Mouse (Mus musculus) liver, embryonic 11.5 days (tissue): Measurements from ENCODE around the gene Gucy2d. TPM values are rescaled to one million over a fixed set of nuclear protein-coding genes. Genes with fewer than 3 reads are reported as not detected.

Experiments
- ATAC-seq: fragments of 200-750 bp; cut with Nextera tagmentation; replicated peaks from 2 replicates; pipeline ENCODE4 v1.8.0; 2017; ENCODE audit warnings: moderate number of reproducible peaks, mild to moderate bottlenecking, moderate TSS enrichment, moderate library complexity; ENCODE audit not compliant: low FRiP score
- DNase-seq: peaks from one replicate; pipeline ENCODE4 v3.0.0-alpha.2; 2017; ENCODE audit warnings: low spot score
- H3K27ac ChIP-seq: fragments of 300-500 bp; sonication (generic); 2 replicates; pipeline ENCODE4 v1.5.1; 2014; ENCODE audit warnings: mild to moderate bottlenecking, low read depth, low read length, control low read depth
- H3K27me3 ChIP-seq: fragments of 300-500 bp; sonication (generic); replicated peaks from 2 replicates; pipeline ENCODE4 v1.6.1; 2014; ENCODE audit warnings: low read length, mixed read lengths; ENCODE audit not compliant: control insufficient read depth, insufficient read depth
- H3K36me3 ChIP-seq: fragments of 300-500 bp; sonication (generic); 2 replicates; pipeline ENCODE4 v1.6.1; 2014; ENCODE audit warnings: mild to moderate bottlenecking, low read length, moderate library complexity, mixed read lengths; ENCODE audit not compliant: control insufficient read depth, insufficient read depth
- H3K4me1 ChIP-seq: fragments of 300-500 bp; sonication (generic); replicated peaks from 2 replicates; pipeline ENCODE4 v1.6.1; 2014; ENCODE audit warnings: low read length, mixed read lengths; ENCODE audit not compliant: control insufficient read depth, insufficient read depth
- H3K4me2 ChIP-seq: fragments of 300-500 bp; sonication (generic); 2 replicates; pipeline ENCODE4 v1.6.1; 2014; ENCODE audit warnings: mild to moderate bottlenecking, control low read depth, moderate library complexity
- H3K4me3 ChIP-seq: fragments of 300-500 bp; sonication (generic); 2 replicates; pipeline ENCODE4 v1.5.1; 2014; ENCODE audit warnings: low read depth, low read length, control low read depth
- H3K9ac ChIP-seq: fragments of 300-500 bp; sonication (generic); 2 replicates; pipeline ENCODE4 v1.6.1; 2014; ENCODE audit warnings: low read depth, low read length, control low read depth
- H3K9me3 ChIP-seq: fragments of 300-500 bp; sonication (generic); 2 replicates; pipeline ENCODE4 v1.6.1; 2016; ENCODE audit warnings: low read length, inconsistent platforms, mixed read lengths; ENCODE audit not compliant: control insufficient read depth
- WGBS: fragments of 180-500 bp; shearing (Covaris S2); extraction: QIAGEN DNeasy Blood & Tissue Kit; methylation state at CpG from one replicate; pipeline ENCODE4 v1.1.7; 2014; 5-methylcytosine and 5-hydroxymethylcytosine counted together
- polyA plus RNA-seq: library from polyadenylated mRNA; unstranded; fragments of >200 nt; fragmentation: Nextera tagmentation; extraction: Ambion mirVana; gene quantifications from 2 replicates; pipeline ENCODE4 v1.2.1, GENCODE M21; 2014

Gucy2d gene
- polyA plus RNA-seq, 1 experiment from 2014 or later: not detected

- Histone ChIP-seq H3K27ac (no peak overlapping the region), H3K4me3 (no peak overlapping the region), H3K36me3 (no peaks in the 10 kb centered on the region), H3K27me3 (no peaks in the 10 kb centered on the region), H3K9ac (no peak overlapping the region), H3K4me1 (no peaks in the 10 kb centered on the region), H3K4me2 (no peak overlapping the region), H3K9me3 (no peaks in the 10 kb centered on the region)
- ATAC-seq (no peak), DNase-seq (no peak)
- 74% methylated on average over 15 of the region's 15 CpGs for WGBS
Observed at GRCm38 (mm10) chr7:98510961-98511958, 71.0 kb downstream of the Gucy2d start.

- no peaks in the 10 kb centered on the region for H3K36me3 ChIP-seq
- H3K27ac ChIP-seq: no peak overlapping the region
- DNase-seq: no peak
- H3K4me2 ChIP-seq: no peak overlapping the region
- no peak overlapping the region for H3K4me3 ChIP-seq
- H3K4me1 ChIP-seq: no peaks in the 10 kb centered on the region
- H3K9ac ChIP-seq: no peak overlapping the region
- no peak for ATAC-seq
- H3K9me3 ChIP-seq: no peaks in the 10 kb centered on the region
- 67% methylated on average over 3 of the region's 3 CpGs for whole genome bisulfite sequencing
- H3K27me3 ChIP-seq: no peaks in the 10 kb centered on the region
Observed at GRCm38 (mm10) chr7:98513251-98513650, 73.0 kb downstream of the Gucy2d start.

- H3K27me3 ChIP-seq: 0 out of 2 replicates have a peak, but pooled peaks cover 2% of the 10 kb centered on the region
- H3K4me3 ChIP-seq: no peak overlapping the region
- no peak overlapping the region for H3K4me2 ChIP-seq
- H3K9ac ChIP-seq: no peak overlapping the region
- no peak for DNase-seq
- no peaks in the 10 kb centered on the region for H3K36me3 ChIP-seq
- no peak overlapping the region for H3K27ac ChIP-seq
- no peaks in the 10 kb centered on the region for H3K9me3 ChIP-seq
- ATAC-seq: no peak
- WGBS: 42% methylated on average over 5 of the region's 5 CpGs
- H3K4me1 ChIP-seq: peaks cover 6% of the 10 kb centered on the region
Observed at GRCm38 (mm10) chr7:98522576-98522975, 82.4 kb downstream of the Gucy2d start.

- Histone ChIP-seq H3K27ac (no peak overlapping the region), H3K4me2 (no peak overlapping the region), H3K4me3 (no peak overlapping the region), H3K27me3 (0 out of 2 replicates have a peak, but pooled peaks cover 2% of the 10 kb centered on the region), H3K9me3 (no peaks in the 10 kb centered on the region), H3K4me1 (peaks cover 6% of the 10 kb centered on the region), H3K36me3 (no peaks in the 10 kb centered on the region), H3K9ac (no peak overlapping the region)
- WGBS: 78% methylated on average over 8 of the region's 8 CpGs
- ATAC-seq: no peak
- DNase-seq: no peak
Observed at GRCm38 (mm10) chr7:98523070-98523812, 83.0 kb downstream of the Gucy2d start.

- no peaks in the 10 kb centered on the region for H3K36me3 ChIP-seq
- H3K27me3 ChIP-seq: 0 out of 2 replicates have a peak, but pooled peaks cover 2% of the 10 kb centered on the region
- peaks cover 6% of the 10 kb centered on the region for H3K4me1 ChIP-seq
- no peaks in the 10 kb centered on the region for H3K9me3 ChIP-seq
- 8% methylated on average over 7 of the region's 7 CpGs for WGBS
- DNase-seq (no peak), ATAC-seq (no peak)
- H3K4me2 ChIP-seq: no peak overlapping the region
- H3K4me3 ChIP-seq: no peak overlapping the region
- no peak overlapping the region for H3K27ac ChIP-seq
- H3K9ac ChIP-seq: no peak overlapping the region
Observed at GRCm38 (mm10) chr7:98523813-98524361, 83.7 kb downstream of the Gucy2d start.

- Histone ChIP-seq H3K4me1 (peaks cover 6% of the 10 kb centered on the region), H3K36me3 (no peaks in the 10 kb centered on the region), H3K4me3 (no peak overlapping the region), H3K9me3 (no peaks in the 10 kb centered on the region), H3K9ac (no peak overlapping the region), H3K27me3 (0 out of 2 replicates have a peak, but pooled peaks cover 2% of the 10 kb centered on the region), H3K27ac (no peak overlapping the region), H3K4me2 (no peak overlapping the region)
- ATAC-seq (no peak), DNase-seq (no peak)
- WGBS: 39% methylated on average over 6 of the region's 6 CpGs
Observed at GRCm38 (mm10) chr7:98524401-98524800, 84.2 kb downstream of the Gucy2d start.

GRCm38 (mm10) chr7:98524869-98525699 is 84.9 kb downstream of the Gucy2d start:
- peaks cover 6% of the 10 kb centered on the region for H3K4me1 ChIP-seq
- no peaks in the 10 kb centered on the region for H3K9me3 ChIP-seq
- H3K4me2 ChIP-seq: no peak overlapping the region
- H3K27ac ChIP-seq: no peak overlapping the region
- DNase-seq: no peak
- 65% methylated on average over 6 of the region's 6 CpGs for WGBS
- no peak overlapping the region for H3K4me3 ChIP-seq
- H3K36me3 ChIP-seq: no peaks in the 10 kb centered on the region
- ATAC-seq: no peak
- no peak overlapping the region for H3K9ac ChIP-seq
- H3K27me3 ChIP-seq: 0 out of 2 replicates have a peak, but pooled peaks cover 2% of the 10 kb centered on the region
